Mouse (Mus musculus): Measurements from ENCODE around the gene Pla2g4b.

DNA sequence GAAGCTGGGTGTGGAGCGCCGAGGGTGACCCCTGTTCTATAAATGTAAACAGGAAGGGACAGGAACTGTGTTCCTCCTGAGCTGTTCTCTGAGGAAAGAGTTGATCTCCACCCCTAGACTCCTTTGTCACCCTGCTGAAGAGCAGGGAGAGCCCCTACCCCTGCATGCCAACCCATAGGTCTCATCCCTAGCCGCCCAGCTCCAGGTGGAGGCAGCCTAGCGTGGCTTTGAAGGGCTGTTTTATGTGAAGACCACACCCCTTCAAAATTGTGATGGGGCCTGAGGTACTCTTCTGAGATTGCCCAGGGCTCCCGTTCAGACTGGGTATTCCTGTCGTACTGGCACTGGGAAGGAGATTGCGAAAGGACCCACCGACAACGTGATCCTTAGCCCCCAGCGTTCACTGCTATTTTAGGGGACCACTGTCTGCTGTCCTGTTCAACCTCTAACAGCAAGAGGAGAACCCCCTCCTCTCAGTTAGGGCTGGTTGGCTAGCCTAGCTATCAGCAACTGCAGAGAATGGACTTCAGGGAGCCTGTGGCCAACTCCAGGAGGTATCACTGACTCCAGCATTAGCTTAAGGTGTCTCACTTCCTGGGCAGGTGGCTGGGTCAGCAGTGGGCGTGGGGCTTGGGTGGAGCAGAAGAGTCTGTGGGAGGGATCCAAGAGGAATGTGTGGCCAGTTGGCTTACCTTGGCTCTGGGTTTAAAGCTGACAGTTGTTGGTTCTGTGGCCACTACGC, at the start of gene Pla2g4b:
- TF ChIP-seq ZC3H11A (IDR thresholded peaks at IDR 0.05; ENCODE audit: borderline replicate concordance, low read depth, low read length) (no peak), MAFK (IDR thresholded peaks at IDR 0.05; ENCODE audit: insufficient read depth, low read depth, low read length) (no peak), ZNF384 (IDR thresholded peaks at IDR 0.05; ENCODE audit: low read depth, low read length) (no peak), HCFC1 (IDR thresholded peaks at IDR 0.05; ENCODE audit: borderline replicate concordance, insufficient read depth, low read length) (no peak)

Measured in ES-E14 (cell line).